ENCODE assay signal across 10 mouse cellular contexts in the genomic region with DNA sequence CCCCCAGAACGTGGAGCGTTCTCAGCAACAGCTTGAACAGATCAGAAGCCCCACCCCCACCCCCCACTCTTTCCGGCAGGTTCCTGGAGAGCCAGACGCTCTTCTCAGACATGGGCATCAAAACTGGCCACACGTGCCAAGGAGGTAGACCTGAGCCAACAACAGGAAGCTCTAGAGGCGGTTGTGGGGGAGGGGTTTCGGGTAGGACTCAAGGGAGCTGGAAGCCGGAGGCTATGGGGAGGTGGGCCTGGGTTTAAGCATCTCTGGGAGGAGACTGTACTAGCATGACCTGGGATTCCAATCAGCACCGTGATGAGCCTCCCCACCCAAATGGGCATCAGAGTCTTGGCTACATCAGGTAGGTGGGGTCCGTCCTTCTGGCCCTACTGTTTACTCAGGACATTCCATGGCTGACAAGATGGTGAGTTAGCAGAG. TPM values are rescaled to one million over a fixed set of nuclear protein-coding genes. Genes with fewer than 3 reads are reported as not detected.
DNase-seq lines count a peak whose midpoint lies in the region; ATAC-seq and TF ChIP-seq lines count a peak whose summit lies in the region.
"Had no signal": no experiment of that assay in that cellular context is flagged by ENCODE, and none has a peak within 500 bp of the region (broad histone marks: within the 10 kb centered on the region; RNA-seq: fewer than 3 reads in every experiment).

No protein-coding gene starts in this region.

- ATAC-seq in embryonic facial prominence, embryonic 15.5 days (ENCODE audit: insufficient number of reproducible peaks, low FRiP score, low TSS enrichment, low read depth), result no peak
- peak; percentile 21; the same call in 1 of the 2 replicates for ATAC-seq in lung, embryonic 16.5 days (ENCODE audit: low read depth)

- no peaks in the 10 kb centered on the region for H3K36me3 ChIP-seq in E14TG2a.4 (ENCODE audit: insufficient read depth, low read length)
- H3K36me3 ChIP-seq in embryonic facial prominence, embryonic 15.5 days, result no peaks in the 10 kb centered on the region
- no peaks in the 10 kb centered on the region for H3K36me3 ChIP-seq in lung, embryonic 16.5 days (ENCODE audit: control insufficient read depth, insufficient read depth, low read length)

- no peak overlapping the region for H3K9ac ChIP-seq in embryonic facial prominence, embryonic 15.5 days
- H3K9ac ChIP-seq in lung, embryonic 16.5 days (ENCODE audit: low read length), result no peak overlapping the region

- intact Hi-C loops in left cerebral cortex, postnatal 4 days (cut with DNase I), result no loop called here
- intact Hi-C loops in left cerebral cortex, adult 2 months (cut with DNase I), result no loop called here

- WGBS in embryonic facial prominence, embryonic 15.5 days, result 40% methylated on average over 10 of the region's 10 CpGs
- 25% methylated on average over 10 of the region's 10 CpGs for WGBS in lung, embryonic 16.5 days

- H3K27me3 ChIP-seq in E14TG2a.4 (ENCODE audit: insufficient read depth, low read length), result peaks cover 37% of the 10 kb centered on the region
- H3K27me3 ChIP-seq in embryonic facial prominence, embryonic 15.5 days, result no peaks in the 10 kb centered on the region
- no peaks in the 10 kb centered on the region for H3K27me3 ChIP-seq in lung, embryonic 16.5 days (ENCODE audit: control insufficient read depth, insufficient read depth, low read depth, low read length)

- H3K4me2 ChIP-seq in embryonic facial prominence, embryonic 15.5 days (replicated peaks), result no peak overlapping the region
- H3K4me2 ChIP-seq in lung, embryonic 16.5 days (ENCODE audit: low read depth, low read length), result no peak overlapping the region

- no peak overlapping the region for H3K4me3 ChIP-seq in left cerebral cortex, adult 2 months
- 0 out of 2 replicates have a peak overlapping the region, but pooled peaks have one; percentile 7 for H3K4me3 ChIP-seq in E14TG2a.4 (replicated peaks; ENCODE audit: low read length)
- no peak overlapping the region for H3K4me3 ChIP-seq in embryonic facial prominence, embryonic 15.5 days (replicated peaks)
- H3K4me3 ChIP-seq in lung, embryonic 16.5 days (ENCODE audit: low read length), result no peak overlapping the region

- H3K4me1 ChIP-seq in E14TG2a.4 (replicated peaks; ENCODE audit: low read depth, low read length), result peaks cover 41% of the 10 kb centered on the region
- H3K4me1 ChIP-seq in embryonic facial prominence, embryonic 15.5 days, result peaks cover 55% of the 10 kb centered on the region
- peaks cover 30% of the 10 kb centered on the region for H3K4me1 ChIP-seq in lung, embryonic 16.5 days (replicated peaks; ENCODE audit: control insufficient read depth, insufficient read depth, low read length)

- peak; percentile 85 for DNase-seq in left cerebral cortex, postnatal 4 days
- no peak for DNase-seq in left cerebral cortex, adult 2 months (ENCODE audit: extremely low spot score in 1 of 2, low spot score in 2 of 2)
- no peak for DNase-seq in spleen, adult 12 weeks (ENCODE audit: low spot score)
- no peak for DNase-seq in MN1 (ENCODE audit: low spot score)
- DNase-seq in retina, postnatal 1 day, result no peak
- DNase-seq: layer of hippocampus, adult 9-11 months had no signal

- H3K27ac ChIP-seq in left cerebral cortex, adult 2 months, result no peak overlapping the region
- 0 out of 2 replicates have a peak overlapping the region, but pooled peaks have one; percentile 34 for H3K27ac ChIP-seq in embryonic facial prominence, embryonic 15.5 days (replicated peaks)
- no peak overlapping the region; the same call in 1 of the 2 replicates for H3K27ac ChIP-seq in lung, embryonic 16.5 days (ENCODE audit: low read length)

- TF ChIP-seq CTCF in left cerebral cortex, adult 2 months (IDR thresholded peaks at IDR 0.05), result no peak
- TF ChIP-seq CTCF in E14TG2a.4 (conservative IDR thresholded peaks at IDR 0.05; ENCODE audit: low read length), result no peak

- no peaks in the 10 kb centered on the region for H3K9me3 ChIP-seq in E14TG2a.4 (ENCODE audit: low read length)
- H3K9me3 ChIP-seq in embryonic facial prominence, embryonic 15.5 days (replicated peaks), result no peaks in the 10 kb centered on the region
- H3K9me3 ChIP-seq in lung, embryonic 16.5 days (ENCODE audit: control insufficient read depth, low read length), result no peaks in the 10 kb centered on the region

RNA-seq across cellular contexts. Expression of a gene that starts 5.4 kb away (rescaled TPM):
- total RNA-seq in left cerebral cortex, postnatal 4 days (2021), result 100 to 1,000 TPM; 273 to 295 TPM
- 100 to 1,000 TPM; 221 to 255 TPM for total RNA-seq in left cerebral cortex, adult 2 months (2021)
- 163 and 170 TPM in 2 replicates for polyA plus RNA-seq in embryonic facial prominence, embryonic 15.5 days (2015; fragmentation: Nextera tagmentation; extraction: Ambion mirVana)
- polyA plus RNA-seq in lung, embryonic 16.5 days (2015; fragmentation: Nextera tagmentation; extraction: Ambion mirVana), result 69.8 and 74.1 TPM in 2 replicates

RNA-seq across cellular contexts. Expression of a gene that starts 18.6 kb away (rescaled TPM):
- 1 to 10 TPM; 2.8 to 3.9 TPM for total RNA-seq in left cerebral cortex, postnatal 4 days (2021)
- 1 to 10 TPM; 1.5 to 1.8 TPM for total RNA-seq in left cerebral cortex, adult 2 months (2021)
- polyA plus RNA-seq in embryonic facial prominence, embryonic 15.5 days (2015; fragmentation: Nextera tagmentation; extraction: Ambion mirVana), result 0.59 and 0.64 TPM in 2 replicates
- polyA plus RNA-seq in lung, embryonic 16.5 days (2015; fragmentation: Nextera tagmentation; extraction: Ambion mirVana), result 0.39 and 0.59 TPM in 2 replicates
- polyA plus RNA-seq: liver, embryonic 16.5 days had no signal

RNA-seq across cellular contexts. Expression of a gene that starts 41.0 kb away (rescaled TPM):
- 1 to 10 TPM; 5.0 to 6.2 TPM for total RNA-seq in left cerebral cortex, postnatal 4 days (2021)
- 10 to 100 TPM; 17.1 to 20.0 TPM for total RNA-seq in left cerebral cortex, adult 2 months (2021)
- 15.6 and 19.8 TPM in 2 replicates for polyA plus RNA-seq in embryonic facial prominence, embryonic 15.5 days (2015; fragmentation: Nextera tagmentation; extraction: Ambion mirVana)
- polyA plus RNA-seq in lung, embryonic 16.5 days (2015; fragmentation: Nextera tagmentation; extraction: Ambion mirVana), result 7.3 and 10.4 TPM in 2 replicates

RNA-seq across cellular contexts. Expression of a gene that starts 58.0 kb away (rescaled TPM):
- total RNA-seq in left cerebral cortex, postnatal 4 days (2021), result 10 to 100 TPM; 39.7 to 42.3 TPM
- total RNA-seq in left cerebral cortex, adult 2 months (2021), result 10 to 100 TPM; 37.9 to 41.0 TPM
- 34.2 and 38.0 TPM in 2 replicates for polyA plus RNA-seq in embryonic facial prominence, embryonic 15.5 days (2015; fragmentation: Nextera tagmentation; extraction: Ambion mirVana)
- polyA plus RNA-seq in lung, embryonic 16.5 days (2015; fragmentation: Nextera tagmentation; extraction: Ambion mirVana), result 26.5 and 28.9 TPM in 2 replicates
